Mouse (Mus musculus) lung, embryonic 15.5 days (tissue): ENCODE measurements around the gene Zar1l. TPM values are rescaled to one million over a fixed set of nuclear protein-coding genes. Genes with fewer than 3 reads are reported as not detected.
"Not testable (repeated sequence)": the region's sequence is repeated elsewhere in the genome, so short reads cannot be mapped to it uniquely, and the experiment has no call there.

Source experiments
- ATAC-seq: fragments of 200-750 bp; cut with Nextera tagmentation; 2 replicates; pipeline ENCODE4 v1.8.0; 2017; ENCODE audit warnings: moderate number of reproducible peaks, borderline replicate concordance; ENCODE audit not compliant: low FRiP score, low TSS enrichment; ENCODE audit errors: extremely low read depth
- H3K27ac ChIP-seq: fragments of 300-500 bp; sonication (generic); 2 replicates; pipeline ENCODE4 v1.5.1; 2015; ENCODE audit warnings: moderate library complexity, mild to moderate bottlenecking, inconsistent platforms
- H3K27me3 ChIP-seq: fragments of 300-500 bp; sonication (generic); 2 replicates; pipeline ENCODE4 v1.6.1; 2015; ENCODE audit warnings: inconsistent platforms
- H3K36me3 ChIP-seq: fragments of 300-500 bp; sonication (generic); 2 replicates; pipeline ENCODE4 v1.6.1; 2015; ENCODE audit warnings: inconsistent platforms
- H3K4me1 ChIP-seq: fragments of 300-500 bp; sonication (generic); 2 replicates; pipeline ENCODE4 v1.6.1; 2015; ENCODE audit warnings: inconsistent platforms
- H3K4me2 ChIP-seq: fragments of 300-500 bp; sonication (generic); 2 replicates; pipeline ENCODE4 v1.6.1; 2015; ENCODE audit warnings: inconsistent platforms, mild to moderate bottlenecking, moderate library complexity
- H3K4me3 ChIP-seq: fragments of 300-500 bp; sonication (generic); 2 replicates; pipeline ENCODE4 v1.5.1; 2015; ENCODE audit warnings: mild to moderate bottlenecking, inconsistent platforms
- H3K9ac ChIP-seq: fragments of 300-500 bp; sonication (generic); 2 replicates; pipeline ENCODE4 v1.6.1; 2015; ENCODE audit warnings: inconsistent platforms
- H3K9me3 ChIP-seq: fragments of 300-500 bp; sonication (generic); 2 replicates; pipeline ENCODE4 v1.6.1; 2016; ENCODE audit warnings: inconsistent platforms
- WGBS: fragments of 180-500 bp; shearing (Covaris S2); methylation state at CpG from one replicate; pipeline ENCODE4 v1.1.7; 2015; 5-methylcytosine and 5-hydroxymethylcytosine counted together
- polyA plus RNA-seq: library from polyadenylated mRNA; unstranded; fragments of >200 nt; fragmentation: Nextera tagmentation; extraction: Ambion mirVana; gene quantifications from 2 replicates; pipeline ENCODE4 v1.2.1, GENCODE M21; 2015

Gene Zar1l
- polyA plus RNA-seq, 1 experiment from 2014 or later = not detected

DNA sequence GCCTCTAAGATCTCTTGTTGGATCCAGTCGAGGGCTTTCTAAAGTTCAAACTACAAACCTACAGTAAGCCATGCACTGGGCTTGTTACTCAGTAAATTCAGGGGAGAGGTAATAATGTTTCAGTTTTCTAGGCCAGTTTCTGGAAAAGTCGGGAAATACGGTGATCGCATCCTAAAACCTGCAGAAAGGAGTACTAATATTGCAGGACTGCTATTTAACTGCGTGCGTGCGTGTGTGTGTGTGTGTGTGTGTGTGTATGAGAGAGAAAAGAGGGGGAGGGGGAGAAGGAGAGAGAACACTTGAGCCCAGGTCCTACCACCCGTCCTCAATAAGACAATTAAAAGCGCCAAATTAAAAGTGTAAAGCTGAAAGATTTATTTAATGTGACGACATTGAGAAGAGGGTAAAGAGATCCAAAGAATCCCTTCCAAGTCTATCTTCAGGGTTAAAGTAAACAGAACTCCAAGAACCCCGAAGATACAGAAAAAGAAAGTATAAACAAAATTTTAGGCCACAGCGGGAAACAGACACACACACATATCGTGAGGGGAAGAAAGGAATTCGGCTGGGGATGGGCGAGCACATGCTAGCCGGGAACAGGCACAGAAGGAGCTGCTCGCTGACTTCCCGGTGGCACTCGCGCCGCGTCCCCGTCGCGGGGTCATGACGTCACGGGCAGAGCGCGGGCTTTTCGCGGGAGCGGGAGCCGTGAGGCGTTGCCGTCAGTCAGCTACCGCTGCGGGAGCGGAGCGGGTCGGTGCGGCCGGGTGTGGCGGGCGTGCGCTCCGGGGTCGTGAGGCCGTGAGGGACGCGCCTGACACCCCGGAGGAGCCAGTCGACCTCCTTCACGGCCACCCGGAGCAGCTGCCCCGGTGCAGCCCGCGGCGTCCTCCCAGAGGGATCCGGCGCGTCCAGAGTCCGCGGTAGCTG, 4.2 kb upstream of the Zar1l start, which contains the start of gene Brca2:
Brca2 (plus strand) TSS at position 694 of the 930 bp plus-strand sequence.
- H3K9me3 ChIP-seq = no peaks in the 10 kb centered on the region
- ATAC-seq = peak; percentile 94

DNA sequence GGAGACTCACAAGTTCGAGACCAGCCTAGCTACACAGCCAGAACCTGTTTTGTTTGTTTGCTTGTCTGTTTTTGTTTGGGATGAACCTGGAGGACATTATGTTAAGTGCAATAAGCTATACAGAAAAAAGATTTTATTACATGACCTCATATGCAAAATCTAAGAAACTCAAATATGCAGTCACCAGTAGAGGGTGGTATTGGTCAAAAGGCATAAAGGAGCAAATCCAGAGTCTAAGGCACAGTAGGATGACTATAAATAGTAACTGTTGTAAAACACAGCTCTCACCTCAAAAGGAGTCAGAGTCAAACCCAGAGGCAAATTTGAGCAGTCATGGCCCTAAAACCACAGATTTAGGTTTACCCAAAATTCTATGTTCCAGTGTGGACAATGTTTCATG, 1.6 kb upstream of the Zar1l start:
- no peak overlapping the region for H3K27ac ChIP-seq
- no peak for ATAC-seq
- H3K27me3 ChIP-seq = no peaks in the 10 kb centered on the region
- no peak overlapping the region for H3K4me2 ChIP-seq
- no peak overlapping the region for H3K4me3 ChIP-seq
- H3K9ac ChIP-seq = no peak overlapping the region
- no peaks in the 10 kb centered on the region for H3K36me3 ChIP-seq
- peaks cover 15% of the 10 kb centered on the region for H3K4me1 ChIP-seq
- 78% methylated on average over 1 of the region's 1 CpGs for WGBS
- H3K9me3 ChIP-seq = no peaks in the 10 kb centered on the region

More for the DNA sequence above, 4.2 kb upstream of the Zar1l start, which contains the start of gene Brca2:
- no peaks in the 10 kb centered on the region for H3K27me3 ChIP-seq
- 5% methylated on average over 63 of the region's 63 CpGs for WGBS
- peak within 1 kb of the TSS; percentile 92 for H3K4me3 ChIP-seq
- H3K36me3 ChIP-seq = no peaks in the 10 kb centered on the region
- peaks cover 15% of the 10 kb centered on the region for H3K4me1 ChIP-seq
- peak within 1 kb of the TSS; percentile 91 for H3K27ac ChIP-seq
- H3K9ac ChIP-seq = peak within 1 kb of the TSS; percentile 94
- peak within 1 kb of the TSS; percentile 73 for H3K4me2 ChIP-seq

DNA sequence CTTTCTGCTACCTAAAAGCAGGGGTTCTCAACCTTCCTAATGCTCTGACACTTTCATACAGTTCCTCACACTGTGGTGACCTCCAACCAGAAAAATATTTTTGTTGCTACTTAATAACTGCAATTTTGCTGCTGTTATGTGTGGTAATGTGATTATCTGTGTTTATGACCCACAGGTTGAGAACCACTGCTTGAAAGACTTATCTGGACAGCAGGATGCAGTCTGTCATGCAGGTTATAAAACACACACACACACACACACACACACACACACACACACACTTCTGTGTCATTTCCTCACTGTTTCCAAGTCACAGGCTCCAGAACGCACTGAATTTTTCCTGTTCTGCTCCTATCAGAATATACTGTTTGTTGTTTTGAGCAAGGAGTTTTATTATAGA, 3.9 kb downstream of the Zar1l start:
- Histone ChIP-seq H3K27ac (no peak overlapping the region), H3K9ac (no peak overlapping the region), H3K4me2 (no peak overlapping the region), H3K4me3 (no peak overlapping the region), H3K27me3 (no peaks in the 10 kb centered on the region), H3K4me1 (no peaks in the 10 kb centered on the region), H3K36me3 (no peaks in the 10 kb centered on the region), H3K9me3 (no peaks in the 10 kb centered on the region)
- ATAC-seq = no peak
- 88% methylated on average over 1 of the region's 1 CpGs for WGBS

DNA sequence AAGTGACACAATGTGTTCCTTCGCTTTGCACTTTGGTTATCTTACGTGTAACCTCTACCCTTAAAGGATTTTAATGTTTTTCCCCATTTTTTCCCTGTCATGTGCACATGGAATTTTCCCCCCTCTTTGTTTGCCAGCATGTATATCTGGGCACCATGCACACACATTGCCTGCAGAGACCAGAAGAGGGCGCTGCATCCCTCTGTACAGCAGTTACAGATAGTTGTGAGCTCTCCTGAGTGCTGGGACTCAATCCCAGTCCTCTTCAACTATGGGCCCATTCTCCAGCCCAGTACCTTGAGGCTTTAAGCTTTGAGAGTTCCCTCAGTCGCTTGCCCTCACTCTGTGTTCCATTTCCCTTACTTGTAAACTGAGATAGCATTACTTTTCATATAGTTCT, 4.7 kb downstream of the Zar1l start:
- WGBS = 73% methylated on average over 4 of the region's 4 CpGs
- Histone ChIP-seq H3K36me3 (no peaks in the 10 kb centered on the region), H3K9me3 (no peaks in the 10 kb centered on the region), H3K4me2 (no peak overlapping the region), H3K27ac (no peak overlapping the region), H3K9ac (no peak overlapping the region), H3K27me3 (no peaks in the 10 kb centered on the region), H3K4me3 (no peak overlapping the region), H3K4me1 (no peaks in the 10 kb centered on the region)
- no peak for ATAC-seq

DNA sequence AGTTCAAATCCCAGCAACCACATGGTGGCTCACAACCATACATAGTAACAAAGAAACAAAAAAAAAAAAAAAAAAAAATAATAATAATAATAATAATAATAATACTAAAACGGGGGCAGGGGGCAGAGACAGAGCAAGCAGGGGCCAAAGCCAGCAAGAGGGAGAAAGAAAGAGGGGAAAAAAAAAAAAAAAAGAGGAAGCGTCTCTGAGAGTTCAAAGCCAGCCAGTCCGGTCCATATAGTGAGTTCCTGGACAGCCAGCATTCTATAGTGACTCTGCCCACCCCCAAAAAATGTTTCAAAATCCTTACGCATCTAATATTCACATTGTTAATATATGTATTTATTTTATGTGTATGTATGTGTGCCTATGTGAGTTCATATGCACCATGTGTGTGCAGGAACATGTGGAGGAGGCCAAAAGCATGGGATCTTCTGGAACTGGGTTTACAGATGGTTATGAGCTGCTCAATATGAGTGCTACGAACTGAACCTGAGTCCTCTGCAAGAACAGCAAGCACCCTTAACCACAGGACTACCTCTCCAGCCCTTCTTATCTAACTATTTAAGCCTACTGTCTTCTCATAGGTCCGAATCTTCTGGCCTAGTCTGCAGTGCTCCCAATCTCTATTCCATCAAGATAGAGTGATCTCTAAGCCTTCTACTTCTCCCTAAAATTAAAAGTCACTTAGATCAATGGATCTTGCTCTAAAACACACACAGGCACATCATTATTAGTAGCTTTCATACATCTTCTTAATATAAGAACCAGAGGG, 7.3 kb downstream of the Zar1l start:
- H3K9me3 ChIP-seq = no peaks in the 10 kb centered on the region
- 76% methylated on average over 6 of the region's 6 CpGs for WGBS
- no peak overlapping the region for H3K4me2 ChIP-seq
- no peak overlapping the region for H3K4me3 ChIP-seq
- ATAC-seq = no peak
- H3K9ac ChIP-seq = no peak overlapping the region
- H3K36me3 ChIP-seq = no peaks in the 10 kb centered on the region
- no peaks in the 10 kb centered on the region for H3K27me3 ChIP-seq
- no peaks in the 10 kb centered on the region for H3K4me1 ChIP-seq
- no peak overlapping the region for H3K27ac ChIP-seq

DNA sequence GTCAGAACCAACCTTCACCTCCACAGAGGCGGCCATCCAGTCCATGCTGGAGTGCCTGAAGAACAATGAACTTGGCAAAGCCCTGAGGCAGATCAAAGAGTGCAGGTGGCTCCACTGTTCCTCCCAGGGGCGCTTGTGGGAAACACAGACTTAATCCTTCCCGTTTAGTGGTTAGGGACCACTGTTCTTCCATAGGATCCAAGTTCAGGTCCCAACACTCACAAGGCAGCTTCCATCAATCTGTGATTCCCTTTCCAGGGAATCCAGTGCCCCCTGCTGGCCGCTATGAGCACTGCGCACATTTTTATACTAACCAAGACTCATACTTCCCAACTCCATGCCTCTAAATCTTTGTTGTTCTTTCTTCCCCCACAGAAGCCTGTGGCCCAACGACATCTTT, 22.2 kb downstream of the Zar1l start:
- WGBS = 43% methylated on average over 6 of the region's 6 CpGs
- H3K4me3 ChIP-seq = no peak overlapping the region
- H3K4me1 ChIP-seq = no peaks in the 10 kb centered on the region
- no peak overlapping the region for H3K27ac ChIP-seq
- H3K36me3 ChIP-seq = no peaks in the 10 kb centered on the region
- H3K27me3 ChIP-seq = no peaks in the 10 kb centered on the region
- ATAC-seq = no peak
- H3K9ac ChIP-seq = no peak overlapping the region
- H3K9me3 ChIP-seq = no peaks in the 10 kb centered on the region
- H3K4me2 ChIP-seq = no peak overlapping the region

DNA sequence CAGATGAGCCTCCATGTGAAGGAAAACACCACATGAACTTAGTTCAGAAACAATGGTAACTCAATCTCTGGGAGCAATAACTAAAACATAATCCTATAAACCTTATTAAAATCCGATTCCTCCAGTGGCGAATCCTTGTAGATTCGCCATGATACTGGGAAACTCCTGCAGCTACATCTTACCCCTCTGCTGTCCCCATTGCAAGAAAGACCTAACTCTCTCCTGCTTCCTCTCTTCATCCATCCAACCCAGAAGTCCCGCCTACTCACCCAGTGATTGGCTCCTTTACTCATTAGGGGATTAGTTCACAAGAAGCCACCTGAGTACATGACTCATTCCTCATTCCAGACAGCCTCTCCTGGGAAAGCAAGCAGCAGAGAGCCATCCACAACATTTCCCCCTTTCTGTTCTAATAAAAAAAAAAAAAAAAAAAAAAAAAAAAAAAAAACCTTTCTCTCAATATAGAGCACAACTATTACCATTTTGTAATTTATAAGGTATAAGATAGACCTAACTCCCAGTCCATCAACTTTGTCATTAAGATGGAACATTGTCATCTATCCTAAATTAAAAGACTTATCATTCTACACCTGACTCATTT, 26.3 kb downstream of the Zar1l start:
- not testable (repeated sequence) for H3K9ac ChIP-seq, H3K36me3 ChIP-seq, ATAC-seq, H3K4me1 ChIP-seq, H3K4me2 ChIP-seq, H3K4me3 ChIP-seq, H3K9me3 ChIP-seq, H3K27ac ChIP-seq, H3K27me3 ChIP-seq
- 90% methylated on average over 4 of the region's 4 CpGs for WGBS

DNA sequence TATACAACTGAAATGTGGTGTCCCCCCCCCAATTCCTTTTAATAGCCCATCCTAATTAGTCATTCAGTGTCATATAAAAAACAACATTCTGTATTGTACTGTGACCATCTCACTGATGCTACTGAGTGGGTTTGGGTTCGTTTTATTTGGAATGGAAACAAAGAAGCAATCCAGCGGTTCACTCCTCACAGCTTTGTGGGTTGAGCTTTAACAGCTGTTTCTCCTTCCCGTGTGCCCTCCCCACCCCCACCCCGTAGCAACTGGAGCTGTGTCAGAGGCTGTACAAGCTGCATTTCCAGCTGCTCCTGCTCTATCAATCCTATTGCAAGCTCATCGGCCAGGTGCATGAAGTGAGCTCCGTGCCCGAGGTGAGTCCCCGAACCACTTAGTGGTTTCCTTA, 27.1 kb downstream of the Zar1l start:
- H3K4me3 ChIP-seq = no peak overlapping the region
- no peaks in the 10 kb centered on the region for H3K9me3 ChIP-seq
- 41% methylated on average over 8 of the region's 8 CpGs for WGBS
- peak; percentile 52; the same call in 1 of the 2 replicates for ATAC-seq
- H3K27ac ChIP-seq = no peak overlapping the region
- H3K36me3 ChIP-seq = no peaks in the 10 kb centered on the region
- H3K4me2 ChIP-seq = no peak overlapping the region
- peaks cover 6% of the 10 kb centered on the region for H3K4me1 ChIP-seq
- no peaks in the 10 kb centered on the region for H3K27me3 ChIP-seq
- no peak overlapping the region for H3K9ac ChIP-seq

DNA sequence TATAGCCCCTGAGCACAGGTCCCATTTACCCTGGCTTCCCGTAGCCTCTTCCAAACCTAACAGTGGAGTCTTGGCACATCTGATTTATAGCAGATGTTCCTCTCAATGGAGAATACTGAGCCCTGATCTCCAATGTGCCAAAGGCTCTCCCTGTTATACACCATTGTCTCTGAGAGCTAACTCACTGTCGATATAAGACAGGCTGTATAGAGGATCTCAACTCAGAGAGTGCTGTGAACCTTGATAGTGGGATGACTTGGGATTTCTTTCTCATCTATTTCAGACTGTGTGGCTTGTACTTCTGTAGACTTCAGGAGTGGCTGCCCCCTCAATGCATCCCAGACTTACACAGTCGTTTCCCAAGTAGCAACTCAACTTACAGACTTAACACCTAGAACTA, 27.7 kb downstream of the Zar1l start:
- Histone ChIP-seq H3K36me3 (no peaks in the 10 kb centered on the region), H3K9me3 (no peaks in the 10 kb centered on the region), H3K27ac (no peak overlapping the region), H3K9ac (no peak overlapping the region), H3K4me2 (no peak overlapping the region), H3K27me3 (no peaks in the 10 kb centered on the region), H3K4me1 (peaks cover 6% of the 10 kb centered on the region), H3K4me3 (no peak overlapping the region)
- WGBS = 68% methylated on average over 3 of the region's 3 CpGs
- no peak for ATAC-seq

DNA sequence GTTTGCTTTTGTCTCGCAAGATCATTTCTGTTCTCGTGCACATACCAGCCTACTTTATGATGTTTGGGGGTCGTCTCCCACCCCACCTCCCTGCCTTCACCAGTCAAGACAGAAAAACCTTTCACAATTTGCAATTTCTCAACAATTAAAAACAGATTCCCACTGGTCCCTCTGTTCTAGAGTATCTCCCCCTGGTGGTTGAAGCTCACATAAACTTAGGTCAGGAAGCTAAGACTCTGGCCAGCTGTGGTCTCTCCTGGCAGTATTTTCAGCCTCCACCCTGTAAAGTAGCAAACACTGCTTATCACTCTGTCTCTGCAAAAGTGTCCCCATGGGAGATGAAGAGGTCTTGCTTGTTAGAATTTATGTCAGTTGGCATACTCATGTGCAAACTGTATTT, 32.8 kb downstream of the Zar1l start:
- Histone ChIP-seq H3K9me3 (no peaks in the 10 kb centered on the region), H3K4me3 (no peak overlapping the region), H3K4me1 (peaks cover under 1% of the 10 kb centered on the region; the same call in 1 of the 2 replicates), H3K4me2 (no peak overlapping the region), H3K9ac (no peak overlapping the region), H3K27me3 (no peaks in the 10 kb centered on the region), H3K27ac (no peak overlapping the region), H3K36me3 (no peaks in the 10 kb centered on the region)
- 0 out of 2 replicates have a peak, but pooled peaks have one; percentile 57 for ATAC-seq
- 59% methylated on average over 3 of the region's 3 CpGs for WGBS

DNA sequence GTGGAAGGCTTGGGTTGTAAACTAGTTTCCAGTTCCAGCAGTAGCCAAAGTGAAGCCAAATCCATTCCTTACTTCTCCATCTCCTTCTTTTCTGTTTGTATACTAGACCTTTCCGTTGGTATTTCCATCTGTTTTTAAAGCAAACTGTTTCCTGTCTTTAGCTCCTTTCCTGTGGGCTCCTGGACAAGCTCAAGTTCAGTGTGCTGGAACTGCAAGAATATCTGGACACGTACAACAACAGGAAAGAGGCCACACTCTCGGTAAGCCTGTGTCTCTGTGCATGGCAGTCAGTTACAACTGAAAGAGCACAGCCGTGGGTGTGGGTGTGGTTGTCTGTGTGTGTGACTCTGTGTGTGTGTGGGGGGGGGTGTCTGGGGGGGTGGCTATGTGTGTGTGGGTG, 39.4 kb downstream of the Zar1l start:
- Histone ChIP-seq H3K4me3 (no peak overlapping the region), H3K27ac (peak overlapping the region; percentile 37; the same call in 1 of the 2 replicates), H3K9ac (no peak overlapping the region), H3K36me3 (no peaks in the 10 kb centered on the region), H3K27me3 (no peaks in the 10 kb centered on the region), H3K9me3 (no peaks in the 10 kb centered on the region), H3K4me2 (no peak overlapping the region), H3K4me1 (no peaks in the 10 kb centered on the region)
- ATAC-seq = no peak
- 53% methylated on average over 4 of the region's 4 CpGs for WGBS
